Mouse (Mus musculus): ENCODE measurements around the gene Neb. TPM values are rescaled to one million over a fixed set of nuclear protein-coding genes. Genes with fewer than 3 reads are reported as not detected.

Neb gene
- polyA plus RNA-seq (2012) = not detected in 2 replicates

DNA sequence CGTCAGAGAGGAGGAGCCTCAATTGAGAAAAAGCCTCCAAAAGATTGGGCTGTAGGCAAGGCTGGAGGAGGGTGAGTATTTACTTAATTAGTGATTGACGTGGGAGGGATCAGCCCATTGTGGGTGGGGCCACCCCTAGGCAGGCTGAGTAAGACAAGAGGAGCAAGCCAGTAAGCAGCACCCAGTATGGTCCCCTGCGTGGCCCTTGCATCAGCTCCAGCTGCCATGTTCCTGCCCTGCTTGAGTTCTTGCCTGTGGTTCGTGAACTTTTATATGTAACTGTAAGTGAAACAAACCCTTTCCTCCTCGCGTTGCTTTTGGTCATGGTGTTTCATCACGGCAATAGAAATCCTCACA lies at the start of gene Neb:
Neb (minus strand) TSS at position 27 of the 357 bp plus-strand sequence.

DNA sequence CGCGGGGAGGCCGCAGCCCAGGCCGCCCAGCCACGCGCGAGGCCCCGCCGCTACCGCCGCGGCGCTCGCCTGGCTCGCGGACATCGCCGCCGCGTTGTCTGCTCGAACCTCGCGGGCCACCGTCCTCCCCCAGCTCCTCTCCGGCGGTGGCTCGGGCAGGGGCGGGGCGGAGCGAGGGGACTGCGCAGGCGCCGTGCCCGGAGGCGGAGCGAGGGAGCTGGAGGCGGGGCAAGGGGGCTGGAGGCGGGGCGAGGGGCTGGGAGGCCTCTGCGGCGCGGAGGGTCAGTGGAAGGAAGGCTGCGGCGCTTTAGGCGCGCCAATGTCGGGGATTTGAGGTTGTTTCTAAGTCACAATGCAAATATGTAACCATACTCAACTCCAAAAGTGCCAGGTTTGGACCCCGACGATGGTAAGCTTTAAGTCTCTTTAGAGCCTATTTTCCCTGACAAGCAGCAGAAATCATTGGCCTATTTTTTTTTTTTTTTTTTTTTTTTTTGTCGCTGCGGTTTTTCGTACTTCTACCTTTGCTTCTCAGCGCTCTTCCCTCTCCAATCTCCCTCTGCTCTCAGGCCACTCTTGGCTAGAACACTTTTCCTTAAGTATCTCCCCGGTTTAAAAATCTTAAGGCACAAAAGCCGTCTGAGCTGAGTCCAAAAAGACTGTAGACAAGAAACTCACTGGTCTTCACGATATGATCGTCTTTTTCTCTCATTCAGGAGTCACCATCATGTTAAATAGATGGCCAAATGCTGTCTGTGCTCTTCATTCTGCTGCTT lies 46.7 kb upstream of the Neb start, which contains the start of gene Arl5a:
Arl5a (minus strand) TSS at position 155 of the 776 bp plus-strand sequence.

Other genes starting within 250 kb of the Neb start
- gene Arl5a, start 46.4 kb upstream of the Neb start, polyA plus RNA-seq (2012) = 6.1 and 6.2 TPM in 2 replicates